Mouse (Mus musculus) CH12.LX (cell line): ENCODE results near the gene 4930404H24Rik. TPM values are rescaled to one million over a fixed set of nuclear protein-coding genes. Genes with fewer than 3 reads are reported as not detected.

Experiments
- DNase-seq: peaks from one replicate; pipeline ENCODE4 v3.0.0-alpha.2; 2013; ENCODE audit errors: extremely low read depth
- H3K27ac ChIP-seq: 2 replicates; pipeline ENCODE4 v1.5.1; 2012; ENCODE audit warnings: low read depth, mild to moderate bottlenecking, control low read depth, moderate library complexity; ENCODE audit not compliant: insufficient read depth
- H3K27me3 ChIP-seq: replicated peaks from 2 replicates; pipeline ENCODE3; 2012; ENCODE audit warnings: inconsistent platforms
- H3K36me3 ChIP-seq, 2 experiments: replicated peaks in 1 of 2; 2 replicates each; pipeline versions ENCODE3 to v1.6.1; 2012; ENCODE audit warnings: inconsistent platforms in 1 of 2, low read length in 1 of 2, mild to moderate bottlenecking in 1 of 2, mixed read lengths in 1 of 2, moderate library complexity in 1 of 2; ENCODE audit not compliant: control insufficient read depth in 1 of 2, insufficient read depth in 1 of 2
- H3K4me1 ChIP-seq, 2 experiments: 2 replicates each; pipeline ENCODE4 v1.6.1; 2012; ENCODE audit warnings: inconsistent platforms in 1 of 2, moderate library complexity in 1 of 2; ENCODE audit not compliant: insufficient read depth in 2 of 2, control insufficient read depth in 1 of 2
- H3K4me2 ChIP-seq: 2 replicates; pipeline ENCODE4 v1.6.1; 2012; ENCODE audit warnings: low read depth, mild to moderate bottlenecking, control low read depth; ENCODE audit not compliant: poor library complexity, insufficient read depth, severe bottlenecking
- H3K4me3 ChIP-seq, 3 experiments: fragments of 150-350 bp in 1 of 3; sonication (generic) in 1 of 3; replicated peaks in 1 of 3; 2 replicates each; pipeline versions ENCODE3 to v1.5.1; 2011 to 2012; ENCODE audit warnings: low read depth in 2 of 3, low read length in 2 of 3, mild to moderate bottlenecking in 2 of 3, moderate library complexity in 2 of 3, control low read depth in 1 of 3, improper control_type of control experiment in 1 of 3, inconsistent platforms in 1 of 3, mixed read lengths in 1 of 3; ENCODE audit not compliant: poor library complexity in 1 of 3
- H3K79me2 ChIP-seq: replicated peaks from 2 replicates; pipeline ENCODE4 v1.6.1; 2012; ENCODE audit warnings: mild to moderate bottlenecking, moderate library complexity; ENCODE audit not compliant: control insufficient read depth, poor library complexity, insufficient read depth, severe bottlenecking; ENCODE audit errors: extremely low read depth
- H3K9ac ChIP-seq: 2 replicates; pipeline ENCODE4 v1.6.1; 2012; ENCODE audit warnings: low read depth, mild to moderate bottlenecking, control low read depth, moderate library complexity; ENCODE audit not compliant: insufficient read depth
- H3K9me3 ChIP-seq: replicated peaks from 2 replicates; pipeline ENCODE3; 2012; ENCODE audit warnings: low read length, inconsistent platforms, mixed read lengths
- CTCF ChIP-seq, 2 experiments: IDR thresholded peaks in 1 of 2; conservative IDR thresholded peaks in 1 of 2; 2 replicates each; pipeline ENCODE4 v1.5.1; 2011 to 2012; ENCODE audit warnings: low read depth in 2 of 2, low read length in 2 of 2, improper control_type of control experiment in 1 of 2, inconsistent platforms in 1 of 2, mild to moderate bottlenecking in 1 of 2, moderate library complexity in 1 of 2
- ELF1 ChIP-seq: IDR thresholded peaks from 2 replicates; pipeline ENCODE4 v1.6.1; 2014; ENCODE audit warnings: low read depth, mild to moderate bottlenecking, inconsistent platforms, low read length, improper control_type of control experiment
- IRF4 ChIP-seq: IDR thresholded peaks from 2 replicates; pipeline ENCODE4 v1.6.1; 2014; ENCODE audit warnings: low read depth, mild to moderate bottlenecking, inconsistent platforms, low read length, improper control_type of control experiment
- JUN ChIP-seq: IDR thresholded peaks from 2 replicates; pipeline ENCODE4 v1.6.1; 2011; ENCODE audit warnings: low read depth, mild to moderate bottlenecking, low read length, improper control_type of control experiment, moderate library complexity; ENCODE audit not compliant: insufficient read depth
- JUND ChIP-seq: conservative IDR thresholded peaks from 2 replicates; pipeline ENCODE4 v1.6.1; 2011; ENCODE audit warnings: low read depth, low read length, improper control_type of control experiment
- KAT2A ChIP-seq: IDR thresholded peaks from 2 replicates; pipeline ENCODE4 v1.6.1; 2012; ENCODE audit warnings: low read length, improper control_type of control experiment, inconsistent platforms; ENCODE audit not compliant: insufficient replicate concordance
- MAZ ChIP-seq: IDR thresholded peaks from 2 replicates; pipeline ENCODE4 v1.6.1; 2012; ENCODE audit warnings: low read depth, mild to moderate bottlenecking, inconsistent platforms, low read length, improper control_type of control experiment, moderate library complexity
- MEF2A ChIP-seq: IDR thresholded peaks from 2 replicates; pipeline ENCODE4 v1.6.1; 2014; ENCODE audit warnings: low read depth, mild to moderate bottlenecking, inconsistent platforms, low read length, improper control_type of control experiment, borderline replicate concordance
- MXI1 ChIP-seq: IDR thresholded peaks from 2 replicates; pipeline ENCODE4 v1.6.1; 2011; ENCODE audit warnings: mild to moderate bottlenecking, low read depth, low read length, improper control_type of control experiment
- PAX5 ChIP-seq: IDR thresholded peaks from 2 replicates; pipeline ENCODE4 v1.6.1; 2012; ENCODE audit warnings: low read length, inconsistent platforms, mixed read lengths
- RAD21 ChIP-seq: IDR thresholded peaks from 2 replicates; pipeline ENCODE4 v1.6.1; 2011; ENCODE audit warnings: low read depth, mild to moderate bottlenecking, low read length, improper control_type of control experiment, moderate library complexity
- SMC3 ChIP-seq: IDR thresholded peaks from 2 replicates; pipeline ENCODE4 v1.6.1; 2011; ENCODE audit warnings: low read depth, low read length, improper control_type of control experiment
- TBP ChIP-seq: conservative IDR thresholded peaks from 2 replicates; pipeline ENCODE4 v1.6.1; 2011; ENCODE audit warnings: low read depth, low read length, improper control_type of control experiment
- USF1 ChIP-seq: IDR thresholded peaks from 2 replicates; pipeline ENCODE4 v1.6.1; 2014; ENCODE audit warnings: low read depth, mild to moderate bottlenecking, inconsistent platforms, low read length, improper control_type of control experiment
- ZC3H11A ChIP-seq: IDR thresholded peaks from 2 replicates; pipeline ENCODE4 v1.6.1; 2012; ENCODE audit warnings: low read depth, mild to moderate bottlenecking, inconsistent platforms, low read length, improper control_type of control experiment
- ZNF384 ChIP-seq: IDR thresholded peaks from 2 replicates; pipeline ENCODE4 v1.6.1; 2012; ENCODE audit warnings: low read depth, low read length, improper control_type of control experiment, inconsistent platforms
- dilution Hi-C: fragments of 300-500 bp; cut with MboI; formaldehyde crosslinking; loops from 2 replicates; pipeline ENCODE4 v1.14.3; 2020; ENCODE audit warnings: low sequenced_read_pairs; ENCODE audit not compliant: extremely low pct_unique_long_range_greater_than_20kb, extremely low pct_ligation_motif_present
- in situ Hi-C: fragments of 300-500 bp; cut with MboI; formaldehyde crosslinking; loops from 3 replicates; pipeline ENCODE4 v1.14.3; 2019; ENCODE audit warnings: low sequenced_read_pairs, low pct_ligation_motif_present, low pct_unique_long_range_greater_than_20kb, mixed read lengths
- polyA plus RNA-seq: library from polyadenylated mRNA; unstranded; fragments of >175 nt; gene quantifications from 2 replicates; pipeline ENCODE4 v1.2.1, GENCODE M21; 2012; ENCODE audit warnings: low read depth; ENCODE audit not compliant: insufficient read length
- total RNA-seq, 2 experiments: library from RNA; depleted of rRNA; stranded (reverse); fragments of 300-350 nt in 1 of 2; fragments of >200 nt in 1 of 2; gene quantifications; 2 replicates each; pipeline ENCODE4 v1.2.3; 2012 to 2014

4930404H24Rik gene
- total and polyA plus RNA-seq, 3 experiments: not detected

DNA sequence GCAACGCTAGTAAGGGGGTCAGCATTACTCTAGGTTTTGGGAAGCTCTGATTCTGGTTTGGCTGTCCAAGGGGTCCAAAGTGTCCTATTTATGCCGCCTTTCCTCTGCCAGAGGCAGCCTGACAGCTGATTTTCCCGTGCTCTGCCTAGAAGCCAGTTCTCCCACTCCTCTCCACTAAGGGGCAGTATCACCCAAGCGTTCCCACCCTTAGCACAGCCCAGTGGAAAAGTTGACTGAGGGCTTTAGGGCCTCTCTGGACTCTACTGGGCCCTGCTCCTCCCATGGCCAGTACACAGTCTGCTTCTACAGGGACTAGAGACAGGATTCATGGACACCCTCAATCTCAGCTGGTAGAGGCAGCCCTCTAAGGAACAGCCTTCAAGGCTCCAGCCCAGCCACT is 14.0 kb upstream of the 4930404H24Rik start:
- H3K9ac ChIP-seq: no peak overlapping the region
- no peak overlapping the region for H3K27ac ChIP-seq

GRCm38 (mm10) chr2:153479486-153479885 is 13.1 kb upstream of the 4930404H24Rik start:
- no peak for TF ChIP-seq MEF2A
- TF ChIP-seq MAZ: no peak
- no peak for TF ChIP-seq USF1
- TF ChIP-seq SMC3: no peak
- TF ChIP-seq PAX5: no peak
- TF ChIP-seq ZC3H11A: no peak
- no peak for TF ChIP-seq ELF1
- no peak for TF ChIP-seq MXI1
- TF ChIP-seq JUND: no peak
- Histone ChIP-seq H3K9me3 (no peaks in the 10 kb centered on the region), H3K4me3 (no peak overlapping the region), H3K36me3 (peaks cover 2 to 43% of the 10 kb centered on the region in 2 experiments), H3K4me1 (peaks cover 3 to 23% of the 10 kb centered on the region in 2 experiments; a peak in 3 of 4 replicates), H3K27me3 (no peaks in the 10 kb centered on the region), H3K79me2 (no peaks in the 10 kb centered on the region), H3K9ac (no peak overlapping the region), H3K4me2 (no peak overlapping the region), H3K27ac (no peak overlapping the region)
- dilution Hi-C loops: no loop called here
- in situ Hi-C loops: no loop called here
- no peak for DNase-seq

More for the DNA sequence above, 14.0 kb upstream of the 4930404H24Rik start:
- Histone ChIP-seq H3K4me1 (peaks cover 3 to 23% of the 10 kb centered on the region in 2 experiments; a peak in 3 of 4 replicates), H3K9me3 (no peaks in the 10 kb centered on the region), H3K4me3 (no peak overlapping the region), H3K4me2 (no peak overlapping the region), H3K79me2 (no peaks in the 10 kb centered on the region), H3K36me3 (peaks cover 2 to 48% of the 10 kb centered on the region in 2 experiments), H3K27me3 (no peaks in the 10 kb centered on the region)
- TF ChIP-seq ZNF384 (no peak), JUND (peak; percentile 80), RAD21 (peak; percentile 92), TBP (no peak), KAT2A (no peak), SMC3 (peak; percentile 98), CTCF (conservative IDR thresholded peaks at IDR 0.05 in 1 of 2, IDR thresholded peaks at IDR 0.05 in 1 of 2; ENCODE audit: low read depth in 2 of 2, low read length in 2 of 2) (peak; percentile 72 to 94), MXI1 (no peak), JUN (peak; percentile 52; the same call in 1 of the 2 replicates), ZC3H11A (peak; percentile 82), MEF2A (no peak), IRF4 (0 out of 2 replicates have a peak, but pooled peaks have one; percentile 16)
- in situ Hi-C loops: no loop called here
- peak; percentile 55 for DNase-seq
- dilution Hi-C loops: no loop called here
